Mouse (Mus musculus) gastrocnemius, postnatal 14 days (tissue): Measurements from ENCODE around the gene Iscu. TPM values are rescaled to one million over a fixed set of nuclear protein-coding genes. Genes with fewer than 3 reads are reported as not detected.
A peak's percentile ranks its signal among the peaks of the same experiment; 100 is the strongest.
"Not testable (repeated sequence)": the region's sequence is repeated elsewhere in the genome, so short reads cannot be mapped to it uniquely, and the experiment has no call there.

ENCODE experiments used
- DNase-seq: peaks from one replicate; pipeline ENCODE4 v3.0.0; 2021; ENCODE audit warnings: mixed read lengths
- intact Hi-C: fragments of 180-260 bp; cut with DNase I; formaldehyde crosslinking; loops from one replicate; pipeline ENCODE4 v1.15.1; 2025; ENCODE audit warnings: low total_unique reads
- total RNA-seq, 2 experiments: library from RNA; stranded (reverse); gene quantifications; 2 replicates each; pipeline ENCODE4 v1.2.3; 2021

Iscu gene
- total RNA-seq, 2 experiments from 2014 or later: 92.5 to 102 TPM

- no peak for DNase-seq
- intact Hi-C loops: no loop called here
These were observed 23.8 kb upstream of the Iscu start for GRCm38 (mm10) chr5:113748556-113749331.

- no peak for DNase-seq
- intact Hi-C loops: no loop called here
These were observed 20.9 kb upstream of the Iscu start for GRCm38 (mm10) chr5:113751521-113752157.

- intact Hi-C loops: no loop called here
- DNase-seq: no peak
These were observed 17.1 kb upstream of the Iscu start for GRCm38 (mm10) chr5:113755347-113756030.

GRCm38 (mm10) chr5:113761585-113761984, 11.0 kb upstream of the Iscu start:
- no peak for DNase-seq
- intact Hi-C loops: no loop called here

- DNase-seq: no peak
- intact Hi-C loops: no loop called here
These were observed 8.1 kb upstream of the Iscu start for GRCm38 (mm10) chr5:113764426-113764825.

- intact Hi-C loops: no loop called here
- no peak for DNase-seq
These were observed 6.7 kb upstream of the Iscu start for GRCm38 (mm10) chr5:113765641-113766526.

GRCm38 (mm10) chr5:113768806-113769205, 3.7 kb upstream of the Iscu start:
- DNase-seq: no peak
- intact Hi-C loops: no loop called here

- intact Hi-C loops: loop anchor here (2.0 to 10.0 kb wide), 2 partner anchors 35 to 333 kb away; no protein-coding TSS in a partner anchor
- DNase-seq: peak; percentile 85
These were observed 1.1 kb upstream of the Iscu start for GRCm38 (mm10) chr5:113771213-113772162.

GRCm38 (mm10) chr5:113772905-113773519, 464 bp downstream of the Iscu start:
- intact Hi-C loops: loop anchor here (10.0 kb wide), 1 partner anchor 332 kb away; no protein-coding TSS in a partner anchor
- no peak for DNase-seq

- intact Hi-C loops: loop anchor here (10.0 kb wide), 1 partner anchor 331 kb away; no protein-coding TSS in a partner anchor
- peak; percentile 86 for DNase-seq
These were observed 1.1 kb downstream of the Iscu start for GRCm38 (mm10) chr5:113773664-113774063.

GRCm38 (mm10) chr5:113775585-113775984, 3.0 kb downstream of the Iscu start:
- DNase-seq: no peak
- intact Hi-C loops: loop anchor here (10.0 kb wide), 1 partner anchor 329 kb away; no protein-coding TSS in a partner anchor

GRCm38 (mm10) chr5:113776128-113776895, 3.8 kb downstream of the Iscu start:
- intact Hi-C loops: loop anchor here (2.0 to 10.0 kb wide), 2 partner anchors 36 to 328 kb away; no protein-coding TSS in a partner anchor
- no peak for DNase-seq

GRCm38 (mm10) chr5:113776896-113777226, 4.3 kb downstream of the Iscu start:
- DNase-seq: no peak
- intact Hi-C loops: loop anchor here (2.0 to 10.0 kb wide), 2 partner anchors 36 to 328 kb away; no protein-coding TSS in a partner anchor

- not testable (repeated sequence) for DNase-seq
- intact Hi-C loops: loop anchor here (2.0 to 10.0 kb wide), 2 partner anchors 35 to 327 kb away; no protein-coding TSS in a partner anchor
These were observed 5.2 kb downstream of the Iscu start for GRCm38 (mm10) chr5:113777728-113778127.

- intact Hi-C loops: loop anchor here (10.0 kb wide), 1 partner anchor 325 kb away; no protein-coding TSS in a partner anchor
- DNase-seq: no peak
These were observed 7.0 kb downstream of the Iscu start for GRCm38 (mm10) chr5:113779569-113779968.

- DNase-seq: no peak
- intact Hi-C loops: no loop called here
These were observed 7.7 kb downstream of the Iscu start for GRCm38 (mm10) chr5:113780082-113780752.
